Mouse (Mus musculus): ENCODE data around the gene Cyp2u1.

GRCm38 (mm10) chr3:131350539-131350938, 47.5 kb upstream of the Cyp2u1 start:
- TF ChIP-seq CTCF (IDR thresholded peaks at IDR 0.05; ENCODE audit: control insufficient read depth, insufficient read depth, insufficient read length), result no peak
- no peak for TF ChIP-seq CEBPB (IDR thresholded peaks at IDR 0.05; ENCODE audit: low read depth)
- TF ChIP-seq MYOG (IDR thresholded peaks at IDR 0.05; ENCODE audit: control insufficient read depth, extremely low read depth, insufficient read length), result no peak
- TF ChIP-seq USF1 (IDR thresholded peaks at IDR 0.05; ENCODE audit: low read depth), result no peak
- TF ChIP-seq MYOD1 (IDR thresholded peaks at IDR 0.05; ENCODE audit: control insufficient read depth, insufficient read length, low read depth), result no peak
